Mouse (Mus musculus): ENCODE measurements at regions not wholly inside any gene's neighbourhood (a gene's known extent, or its start where the extent isn't known, plus 50 kb on each side); places are given as distances from the start of the nearest gene placed in this dataset.

DNA sequence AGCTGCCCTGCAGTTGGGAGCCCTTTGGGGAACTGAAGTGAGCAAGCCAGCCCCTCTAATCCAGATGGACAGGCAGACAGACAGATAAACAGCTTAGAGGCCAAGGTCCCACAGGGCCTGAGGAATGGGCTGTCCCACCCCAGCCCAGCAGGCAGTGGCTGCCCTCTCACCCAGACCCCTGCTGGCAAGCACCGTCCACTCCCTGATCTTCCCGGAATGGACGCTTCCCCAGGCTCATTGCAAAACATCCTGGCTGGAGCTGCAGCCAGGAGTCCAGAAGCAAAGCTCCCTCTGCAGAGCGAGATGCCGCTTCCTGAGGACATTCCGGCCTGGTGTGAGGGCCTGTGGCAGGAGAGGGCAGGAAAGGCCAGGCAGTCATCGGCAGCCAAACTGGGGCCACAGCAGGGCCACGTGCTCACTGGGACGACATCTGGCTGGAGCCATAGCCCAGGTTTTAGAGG is 154.6 kb upstream of the Zmiz1 start:
- TF ChIP-seq CTCF (IDR thresholded peaks at IDR 0.05; ENCODE audit: insufficient read depth, low read depth, low read length) (no peak), POLR2A (IDR thresholded peaks at IDR 0.05; ENCODE audit: insufficient read depth, low read depth, low read length) (no peak)

Measured in olfactory bulb, adult 2 months (tissue).